Mouse (Mus musculus): Measurements from ENCODE around the gene Myadm. TPM values are rescaled to one million over a fixed set of nuclear protein-coding genes. Genes with fewer than 3 reads are reported as not detected.
A peak's percentile ranks its signal among the peaks of the same experiment; 100 is the strongest.
"Not testable (repeated sequence)": the region's sequence is repeated elsewhere in the genome, so short reads cannot be mapped to it uniquely, and the experiment has no call there.

Myadm gene
- polyA plus RNA-seq, 1 experiment from 2014 or later = 105 TPM

DNA sequence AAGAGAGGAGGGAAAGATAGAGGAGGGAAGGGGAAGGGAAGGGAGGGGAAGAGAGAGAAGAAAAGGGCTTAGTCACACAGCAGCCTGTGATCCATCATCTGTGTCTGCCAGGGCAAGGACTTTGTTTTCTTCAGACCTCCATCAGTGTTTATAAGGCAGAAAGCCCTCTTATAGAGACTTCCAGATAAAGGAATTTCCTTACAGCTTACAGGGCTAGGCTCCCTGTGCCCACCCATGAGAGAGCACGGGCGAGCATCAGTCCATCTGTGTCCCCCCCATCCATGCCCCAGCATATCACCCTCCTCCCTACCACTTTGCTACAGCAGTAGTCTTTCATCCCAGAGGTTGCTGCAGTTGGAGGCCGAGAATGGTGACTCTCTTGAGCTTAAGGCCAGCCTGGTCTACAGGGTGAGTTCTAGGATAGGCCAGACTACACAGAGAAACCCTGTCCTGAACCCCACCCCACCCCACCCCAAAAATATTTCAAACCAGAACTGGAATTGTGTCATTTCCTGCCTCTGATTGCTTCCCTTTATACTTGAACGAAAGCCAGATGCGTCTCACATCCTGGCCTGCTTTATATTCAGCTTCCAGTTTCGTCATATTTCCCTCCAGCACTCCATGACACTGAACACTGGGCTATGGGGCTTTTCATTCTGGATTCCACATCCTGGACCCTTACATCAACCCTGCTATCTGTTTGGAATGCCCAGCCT, 13.3 kb upstream of the Myadm start:
- no peak overlapping the region for H3K4me2 ChIP-seq (replicated peaks)
- ATAC-seq (ENCODE audit: insufficient number of reproducible peaks, low FRiP score, low TSS enrichment, low read depth) = peak; percentile 34; the same call in 1 of the 2 replicates
- H3K4me1 ChIP-seq = peaks cover 5% of the 10 kb centered on the region; the same call in 1 of the 2 replicates
- no peaks in the 10 kb centered on the region for H3K9me3 ChIP-seq (replicated peaks)
- H3K36me3 ChIP-seq = no peaks in the 10 kb centered on the region
- whole genome bisulfite sequencing = 36% methylated on average over 6 of the region's 6 CpGs
- no peak overlapping the region for H3K9ac ChIP-seq
- H3K27ac ChIP-seq (replicated peaks) = peak overlapping the region; percentile 18; the same call in 1 of the 2 replicates
- H3K4me3 ChIP-seq (replicated peaks) = no peak overlapping the region
- H3K27me3 ChIP-seq = no peaks in the 10 kb centered on the region

DNA sequence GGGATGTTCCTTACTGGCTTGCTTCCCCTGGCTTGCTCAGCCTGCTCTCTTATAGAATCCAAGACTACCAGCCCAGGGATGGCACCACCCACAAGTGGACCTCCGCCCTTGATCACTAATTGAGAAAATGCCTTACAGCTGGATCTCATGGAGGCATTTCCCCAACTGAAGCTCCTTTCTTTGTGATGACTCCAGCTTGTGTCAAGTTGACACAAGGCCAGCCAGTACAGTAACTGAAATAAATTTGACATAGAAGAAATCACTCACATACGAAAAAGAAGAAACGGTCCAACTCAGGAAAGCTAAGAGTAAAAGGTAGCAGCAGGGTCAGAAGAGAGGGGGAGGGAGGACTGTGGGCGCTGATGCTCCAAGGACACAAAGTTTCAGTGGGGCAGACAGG, 12.1 kb upstream of the Myadm start:
- not testable (repeated sequence) for H3K36me3 ChIP-seq; ATAC-seq (ENCODE audit: insufficient number of reproducible peaks, low FRiP score, low TSS enrichment, low read depth); H3K9ac ChIP-seq; H3K9me3 ChIP-seq (replicated peaks); H3K4me3 ChIP-seq (replicated peaks); H3K4me2 ChIP-seq (replicated peaks); H3K27me3 ChIP-seq; H3K4me1 ChIP-seq; H3K27ac ChIP-seq (replicated peaks)
- 31% methylated on average over 4 of the region's 4 CpGs for WGBS

GRCm38 (mm10) chr7:3280080-3280653, 8.7 kb upstream of the Myadm start:
- no peaks in the 10 kb centered on the region for H3K36me3 ChIP-seq
- H3K9ac ChIP-seq = no peak overlapping the region
- no peaks in the 10 kb centered on the region for H3K9me3 ChIP-seq (replicated peaks)
- no peak overlapping the region for H3K4me3 ChIP-seq (replicated peaks)
- no peak for ATAC-seq (ENCODE audit: insufficient number of reproducible peaks, low FRiP score, low TSS enrichment, low read depth)
- no peak overlapping the region for H3K27ac ChIP-seq (replicated peaks)
- 71% methylated on average over 5 of the region's 5 CpGs for WGBS
- H3K4me1 ChIP-seq = peaks cover 5% of the 10 kb centered on the region; the same call in 1 of the 2 replicates
- no peak overlapping the region for H3K4me2 ChIP-seq (replicated peaks)
- no peaks in the 10 kb centered on the region for H3K27me3 ChIP-seq

- H3K9ac ChIP-seq = no peak overlapping the region
- no peak for ATAC-seq (ENCODE audit: insufficient number of reproducible peaks, low FRiP score, low TSS enrichment, low read depth)
- H3K27me3 ChIP-seq = no peaks in the 10 kb centered on the region
- no peak overlapping the region for H3K4me3 ChIP-seq (replicated peaks)
- WGBS = 33% methylated on average over 8 of the region's 8 CpGs
- no peak overlapping the region for H3K27ac ChIP-seq (replicated peaks)
- H3K4me1 ChIP-seq = peaks cover 5% of the 10 kb centered on the region; the same call in 1 of the 2 replicates
- no peak overlapping the region for H3K4me2 ChIP-seq (replicated peaks)
- no peaks in the 10 kb centered on the region for H3K36me3 ChIP-seq
- H3K9me3 ChIP-seq (replicated peaks) = no peaks in the 10 kb centered on the region
Observed at GRCm38 (mm10) chr7:3280654-3281153, 8.2 kb upstream of the Myadm start.

GRCm38 (mm10) chr7:3281741-3282140, 7.1 kb upstream of the Myadm start:
- 77% methylated on average over 6 of the region's 6 CpGs for WGBS
- Histone ChIP-seq H3K4me2 (replicated peaks) (no peak overlapping the region), H3K9me3 (replicated peaks) (no peaks in the 10 kb centered on the region), H3K9ac (no peak overlapping the region), H3K36me3 (no peaks in the 10 kb centered on the region), H3K4me1 (peaks cover 5% of the 10 kb centered on the region; the same call in 1 of the 2 replicates), H3K27me3 (no peaks in the 10 kb centered on the region), H3K4me3 (replicated peaks) (no peak overlapping the region), H3K27ac (replicated peaks) (no peak overlapping the region)
- ATAC-seq (ENCODE audit: insufficient number of reproducible peaks, low FRiP score, low TSS enrichment, low read depth) = no peak

- Histone ChIP-seq H3K36me3 (no peaks in the 10 kb centered on the region), H3K9ac (no peak overlapping the region), H3K27me3 (no peaks in the 10 kb centered on the region), H3K27ac (replicated peaks) (no peak overlapping the region), H3K4me3 (replicated peaks) (no peak overlapping the region), H3K9me3 (replicated peaks) (no peaks in the 10 kb centered on the region), H3K4me1 (no peaks in the 10 kb centered on the region), H3K4me2 (replicated peaks) (no peak overlapping the region)
- 79% methylated on average over 11 of the region's 11 CpGs for WGBS
- ATAC-seq (ENCODE audit: insufficient number of reproducible peaks, low FRiP score, low TSS enrichment, low read depth) = no peak
Observed at GRCm38 (mm10) chr7:3283081-3283875, 5.6 kb upstream of the Myadm start.

- Histone ChIP-seq H3K36me3 (no peaks in the 10 kb centered on the region), H3K9ac (no peak overlapping the region), H3K4me1 (no peaks in the 10 kb centered on the region), H3K27ac (replicated peaks) (no peak overlapping the region), H3K4me3 (replicated peaks) (no peak overlapping the region), H3K4me2 (replicated peaks) (no peak overlapping the region), H3K27me3 (no peaks in the 10 kb centered on the region), H3K9me3 (replicated peaks) (no peaks in the 10 kb centered on the region)
- ATAC-seq (ENCODE audit: insufficient number of reproducible peaks, low FRiP score, low TSS enrichment, low read depth) = no peak
- 82% methylated on average over 10 of the region's 10 CpGs for WGBS
Observed at GRCm38 (mm10) chr7:3284604-3285003, 4.3 kb upstream of the Myadm start.

GRCm38 (mm10) chr7:3286036-3286435, 2.8 kb upstream of the Myadm start:
- Histone ChIP-seq H3K4me2 (replicated peaks) (no peak overlapping the region), H3K27me3 (no peaks in the 10 kb centered on the region), H3K36me3 (no peaks in the 10 kb centered on the region), H3K9me3 (replicated peaks) (no peaks in the 10 kb centered on the region), H3K4me1 (peaks cover 13% of the 10 kb centered on the region), H3K27ac (replicated peaks) (no peak overlapping the region), H3K9ac (no peak overlapping the region), H3K4me3 (replicated peaks) (no peak overlapping the region)
- no peak for ATAC-seq (ENCODE audit: insufficient number of reproducible peaks, low FRiP score, low TSS enrichment, low read depth)
- 91% methylated on average over 5 of the region's 5 CpGs for WGBS

GRCm38 (mm10) chr7:3287186-3287585, 1.7 kb upstream of the Myadm start:
- ATAC-seq (ENCODE audit: insufficient number of reproducible peaks, low FRiP score, low TSS enrichment, low read depth) = no peak

DNA sequence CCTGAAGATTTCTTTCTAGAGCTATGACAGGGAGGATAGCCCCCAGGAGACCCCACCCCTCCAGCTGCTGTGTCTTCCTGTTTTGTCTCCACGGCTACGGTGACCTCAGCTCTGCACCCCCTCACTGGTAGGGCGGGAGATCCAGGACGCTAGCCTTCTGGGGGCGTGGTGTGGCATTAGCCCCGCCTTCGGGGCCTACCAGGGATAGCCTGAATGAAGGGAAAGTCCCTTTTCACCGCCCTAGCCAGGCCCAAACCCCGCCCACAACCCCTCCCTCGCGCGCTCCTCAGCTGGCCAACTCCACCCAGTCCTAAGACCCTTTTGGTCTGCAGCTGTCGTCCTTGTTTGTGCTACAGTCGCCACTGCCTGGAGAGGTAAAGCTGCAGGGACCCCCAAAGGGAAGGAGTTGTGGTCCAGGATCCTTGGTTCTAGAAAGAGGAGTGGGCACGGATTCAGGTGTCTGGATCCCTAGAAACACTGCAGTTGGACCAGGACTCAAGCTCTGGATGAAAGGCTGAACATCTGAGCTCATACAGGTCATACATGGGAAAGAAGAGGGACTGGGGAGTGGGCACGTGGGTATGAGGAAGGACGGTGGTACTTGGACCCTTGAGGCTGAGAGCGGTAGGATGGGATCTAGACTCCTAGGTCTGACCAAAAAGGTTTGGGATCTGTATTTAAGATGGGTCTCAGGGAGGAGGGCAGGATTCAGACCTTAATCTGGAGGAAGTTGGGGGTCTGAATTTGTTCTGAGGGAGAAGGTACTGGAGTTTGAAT, 1.6 kb downstream of the Myadm start:
- no peaks in the 10 kb centered on the region for H3K9me3 ChIP-seq (replicated peaks)
- H3K4me1 ChIP-seq = peaks cover 30% of the 10 kb centered on the region
- H3K4me2 ChIP-seq (replicated peaks) = peak overlapping the region; percentile 72
- ATAC-seq (ENCODE audit: insufficient number of reproducible peaks, low FRiP score, low TSS enrichment, low read depth) = peak; percentile 91
- peak overlapping the region; percentile 31 for H3K9ac ChIP-seq
- H3K27me3 ChIP-seq = no peaks in the 10 kb centered on the region
- H3K27ac ChIP-seq (replicated peaks) = peak overlapping the region; percentile 92
- WGBS = 3% methylated on average over 18 of the region's 18 CpGs
- H3K4me3 ChIP-seq (replicated peaks) = peak overlapping the region; percentile 50
- 0 out of 2 replicates have a peak, but pooled peaks cover 10% of the 10 kb centered on the region for H3K36me3 ChIP-seq

More at GRCm38 (mm10) chr7:3287186-3287585, 1.7 kb upstream of the Myadm start:
- no peak overlapping the region for H3K4me2 ChIP-seq (replicated peaks)
- no peak overlapping the region for H3K4me3 ChIP-seq (replicated peaks)
- H3K36me3 ChIP-seq = no peaks in the 10 kb centered on the region
- no peaks in the 10 kb centered on the region for H3K9me3 ChIP-seq (replicated peaks)
- WGBS = 54% methylated on average over 7 of the region's 7 CpGs
- peaks cover 21% of the 10 kb centered on the region for H3K4me1 ChIP-seq
- no peak overlapping the region; the same call in 1 of the 2 replicates for H3K27ac ChIP-seq (replicated peaks)
- H3K9ac ChIP-seq = no peak overlapping the region
- H3K27me3 ChIP-seq = no peaks in the 10 kb centered on the region
